Mouse (Mus musculus) cerebellum, adult 11-12 months (tissue): ENCODE measurements around the gene Kcnab2.
A peak's percentile ranks its signal among the peaks of the same experiment; 100 is the strongest.

ENCODE experiments used
- DNase-seq: peaks from one replicate; pipeline ENCODE4 v3.0.0; 2022

Kcnab2 gene

GRCm38 (mm10) chr4:152448666-152449018 is 29.0 kb downstream of the Kcnab2 start:
- no peak for DNase-seq

GRCm38 (mm10) chr4:152447731-152448665 is 29.7 kb downstream of the Kcnab2 start:
- no peak for DNase-seq

DNA sequence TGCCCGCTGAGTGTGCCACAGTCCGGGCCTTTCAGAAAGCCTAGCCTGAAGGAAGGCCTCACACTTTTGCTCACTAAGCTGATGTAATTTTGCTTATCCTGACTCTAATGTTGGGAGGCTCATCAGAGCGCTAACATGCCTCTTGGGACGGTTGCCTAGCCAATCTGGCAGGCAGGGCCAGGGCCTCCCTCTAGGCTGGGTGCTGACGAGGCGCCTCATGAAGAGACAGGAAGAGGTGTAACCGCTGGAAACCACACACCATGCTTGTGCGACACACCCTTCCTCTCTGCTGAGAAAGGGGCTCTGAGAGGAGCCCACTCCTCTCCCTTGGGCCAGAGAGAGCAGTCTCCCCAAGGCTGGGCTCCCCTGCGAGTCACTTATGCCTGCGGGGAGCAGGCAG is 31.5 kb downstream of the Kcnab2 start:
- no peak for DNase-seq

- DNase-seq = no peak
Observed at GRCm38 (mm10) chr4:152441536-152441935, 36.1 kb downstream of the Kcnab2 start.

DNA sequence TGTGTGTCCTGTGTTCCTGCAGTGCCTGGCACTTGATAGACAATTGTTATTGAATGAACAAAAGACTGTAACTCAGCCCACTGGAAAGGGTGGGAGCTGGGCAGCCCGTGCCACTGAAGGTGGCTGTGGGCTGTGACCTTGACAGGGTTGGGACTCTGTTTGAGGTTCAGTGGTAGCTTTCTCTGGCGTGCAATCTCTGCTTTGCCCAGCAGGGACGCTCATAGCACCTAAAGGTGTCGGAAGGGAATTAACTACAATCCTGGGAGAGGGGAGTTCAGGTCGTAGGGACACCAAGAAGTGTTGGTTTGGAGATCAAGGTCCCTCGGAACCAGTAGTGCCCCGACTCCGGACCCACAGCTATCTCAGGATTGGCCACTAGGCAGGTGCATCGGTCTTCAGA is 36.8 kb downstream of the Kcnab2 start:
- DNase-seq = no peak

- peak; percentile 75 for DNase-seq
Observed at GRCm38 (mm10) chr4:152435255-152435654, 42.4 kb downstream of the Kcnab2 start.

- DNase-seq = peak; percentile 83
Observed at GRCm38 (mm10) chr4:152434836-152435235, 42.8 kb downstream of the Kcnab2 start.

DNA sequence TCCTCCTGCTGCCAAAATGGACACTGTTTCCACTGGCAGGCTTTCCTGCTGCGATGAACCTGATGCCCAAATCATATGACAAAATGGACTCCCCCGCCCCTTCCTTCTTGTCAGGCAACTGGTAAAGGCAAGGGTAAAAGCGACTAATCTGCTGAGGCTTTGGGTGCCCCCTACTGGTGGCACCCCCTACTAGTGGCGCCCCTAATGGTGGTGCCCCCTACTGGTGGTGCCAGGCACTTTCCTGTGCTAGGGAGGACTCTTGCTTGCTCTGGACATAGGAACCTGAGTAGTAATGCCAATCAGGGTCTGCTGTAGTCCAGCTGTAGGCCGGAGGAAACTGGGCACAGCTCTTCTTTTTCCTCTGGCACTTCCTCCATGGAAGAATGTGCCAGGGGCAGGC is 45.4 kb downstream of the Kcnab2 start:
- no peak for DNase-seq

- no peak for DNase-seq
Observed at GRCm38 (mm10) chr4:152428259-152428658, 49.4 kb downstream of the Kcnab2 start.

- no peak for DNase-seq
Observed at GRCm38 (mm10) chr4:152424922-152425321, 52.7 kb downstream of the Kcnab2 start.

DNA sequence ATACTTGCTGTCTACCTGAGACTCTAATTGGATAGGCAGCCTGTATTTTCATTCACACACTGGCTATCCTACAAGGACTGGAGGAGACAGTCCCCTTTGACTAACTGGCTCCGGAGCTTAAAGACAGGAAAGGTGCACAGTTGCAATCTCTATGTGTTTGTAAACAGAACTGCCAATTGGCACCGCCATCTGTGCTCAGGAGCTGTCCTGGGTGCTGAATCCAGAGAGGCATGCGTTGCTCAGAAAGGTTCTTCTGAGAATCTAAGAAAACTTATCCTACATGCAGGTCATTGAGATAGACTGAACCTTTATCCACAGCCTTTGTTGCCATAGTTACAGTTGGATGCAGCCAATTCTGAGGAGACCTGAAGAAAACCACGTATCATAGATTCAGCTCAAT is 53.3 kb downstream of the Kcnab2 start:
- DNase-seq = no peak

GRCm38 (mm10) chr4:152423576-152423975 is 54.1 kb downstream of the Kcnab2 start:
- DNase-seq = no peak

DNA sequence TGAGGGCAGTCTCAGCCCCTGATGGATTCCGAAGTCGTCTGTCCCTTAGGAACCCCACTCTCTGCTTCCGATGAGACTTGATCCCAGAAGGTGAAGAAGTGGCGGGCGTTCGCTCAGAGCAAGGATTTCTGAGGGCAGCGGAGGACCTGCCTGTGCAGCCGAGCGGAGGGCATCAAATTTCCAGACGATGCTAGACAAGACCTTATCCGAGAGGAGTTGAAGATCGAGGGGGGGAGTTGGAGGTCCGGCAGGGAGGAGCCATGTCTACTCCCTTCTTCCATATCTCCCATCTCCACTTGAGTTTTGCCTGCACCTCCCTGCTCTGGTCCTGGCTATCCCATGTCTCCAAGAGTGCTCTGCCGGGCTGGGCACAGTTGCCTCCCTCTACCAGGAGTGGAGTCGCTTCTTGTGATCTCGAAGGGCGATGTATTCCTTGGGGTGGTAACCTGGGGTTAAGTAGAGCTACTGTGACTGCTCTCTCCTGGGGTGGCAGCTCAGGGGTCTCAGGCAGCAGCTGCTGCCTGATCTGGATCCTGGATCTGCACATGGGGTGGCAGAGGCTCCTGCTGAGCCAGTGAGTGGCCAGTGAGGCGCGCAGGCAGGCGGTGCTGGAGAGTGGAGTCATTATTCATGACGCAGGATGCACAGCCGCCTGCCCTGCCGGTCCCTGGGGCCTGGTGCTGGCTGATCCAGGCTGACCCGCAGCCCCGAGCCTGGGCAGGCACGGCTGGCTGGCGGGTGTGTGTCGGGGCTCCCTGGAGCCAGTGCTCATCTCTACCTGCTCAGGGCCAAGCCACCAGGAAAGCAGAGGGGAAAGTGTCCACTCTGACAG is 59.2 kb downstream of the Kcnab2 start:
- DNase-seq = no peak

DNA sequence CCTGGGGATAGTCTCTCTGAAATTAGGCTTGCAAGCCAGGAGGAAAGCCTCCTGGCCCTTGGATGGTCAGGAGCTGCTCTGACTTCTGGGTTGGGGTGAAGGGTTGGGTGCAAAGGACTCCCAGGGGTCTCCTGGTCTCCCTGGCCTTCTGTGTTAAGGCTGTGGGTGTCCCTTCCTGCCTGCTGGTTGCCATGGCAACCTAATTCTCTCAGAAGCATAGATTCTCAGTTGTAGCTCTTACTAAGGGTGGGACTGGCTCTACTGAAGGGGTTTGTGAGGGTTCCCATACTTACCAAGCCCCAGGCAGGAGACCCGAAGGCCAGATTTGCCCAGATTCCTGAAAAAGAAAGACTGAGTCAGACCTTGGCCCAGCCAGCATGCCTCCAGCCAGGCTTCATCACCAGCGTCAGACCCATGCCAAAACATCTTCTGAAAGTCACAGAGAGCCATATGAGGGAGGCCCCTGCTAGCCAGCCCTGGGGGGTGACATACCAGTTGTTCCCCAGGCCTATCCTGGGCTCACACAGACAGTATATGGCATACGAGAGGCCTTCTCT is 65.1 kb downstream of the Kcnab2 start:
- DNase-seq = no peak

DNA sequence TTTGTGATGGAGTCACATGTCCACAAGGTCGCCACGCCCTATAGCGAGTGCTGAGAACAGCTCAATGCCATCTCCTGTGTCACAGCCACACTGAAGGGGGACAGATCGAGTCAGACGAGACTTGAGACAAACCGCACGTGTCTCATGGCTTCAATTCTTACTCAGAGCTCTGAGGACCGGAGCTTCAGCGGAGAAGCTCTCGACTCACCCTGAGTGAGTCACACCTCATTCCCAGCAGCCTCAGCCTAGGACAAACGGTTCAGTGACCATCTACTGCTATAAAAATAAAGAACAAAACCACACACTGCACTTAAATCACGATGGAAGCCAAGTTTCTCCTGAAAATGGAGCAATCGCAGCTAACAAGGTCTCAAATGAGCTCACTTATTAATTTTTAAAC is 66.7 kb downstream of the Kcnab2 start:
- no peak for DNase-seq

- no peak for DNase-seq
Observed at GRCm38 (mm10) chr4:152406531-152406930, 71.1 kb downstream of the Kcnab2 start.

GRCm38 (mm10) chr4:152405671-152406201 is 71.9 kb downstream of the Kcnab2 start:
- no peak for DNase-seq

DNA sequence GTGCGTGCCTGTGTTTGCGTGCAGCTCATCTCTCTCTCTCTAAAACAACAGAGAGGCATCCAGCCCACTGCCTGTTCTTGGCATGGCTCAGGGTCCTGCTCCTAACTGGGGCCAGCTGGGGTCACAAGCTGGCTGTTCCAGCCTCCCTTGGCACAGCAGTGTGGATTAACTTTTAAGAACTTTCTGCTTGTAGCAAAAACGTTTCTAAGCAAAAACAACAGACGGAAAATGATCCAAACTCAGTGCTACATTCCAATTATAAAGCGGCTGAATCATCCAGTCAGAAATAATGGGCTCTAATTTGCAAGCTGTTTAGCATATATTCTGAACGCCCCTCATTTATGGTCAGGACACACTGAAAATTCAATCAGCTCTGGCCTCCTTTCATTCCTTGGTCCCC is 72.5 kb downstream of the Kcnab2 start:
- no peak for DNase-seq

- peak; percentile 78 for DNase-seq
Observed at GRCm38 (mm10) chr4:152398926-152399325, 78.7 kb downstream of the Kcnab2 start.

- DNase-seq = no peak
Observed at GRCm38 (mm10) chr4:152392627-152393026, 85.0 kb downstream of the Kcnab2 start.

GRCm38 (mm10) chr4:152392192-152392591 is 85.5 kb downstream of the Kcnab2 start:
- DNase-seq = peak; percentile 82

- no peak for DNase-seq
Observed at GRCm38 (mm10) chr4:152385644-152386043, 92.0 kb downstream of the Kcnab2 start.

GRCm38 (mm10) chr4:152382528-152383252 is 95.0 kb downstream of the Kcnab2 start:
- DNase-seq = no peak
